Mouse (Mus musculus) thymus, postnatal 36 days (tissue): ENCODE measurements at regions not wholly inside any gene's neighbourhood (a gene's known extent, or its start where the extent isn't known, plus 50 kb on each side); places are given as distances from the start of the nearest gene placed in this dataset.

Source experiments
- DNase-seq, 2 experiments: peaks; one replicate each; pipeline ENCODE4 v3.0.0; 2022; ENCODE audit warnings: mixed read lengths in 2 of 2

DNA sequence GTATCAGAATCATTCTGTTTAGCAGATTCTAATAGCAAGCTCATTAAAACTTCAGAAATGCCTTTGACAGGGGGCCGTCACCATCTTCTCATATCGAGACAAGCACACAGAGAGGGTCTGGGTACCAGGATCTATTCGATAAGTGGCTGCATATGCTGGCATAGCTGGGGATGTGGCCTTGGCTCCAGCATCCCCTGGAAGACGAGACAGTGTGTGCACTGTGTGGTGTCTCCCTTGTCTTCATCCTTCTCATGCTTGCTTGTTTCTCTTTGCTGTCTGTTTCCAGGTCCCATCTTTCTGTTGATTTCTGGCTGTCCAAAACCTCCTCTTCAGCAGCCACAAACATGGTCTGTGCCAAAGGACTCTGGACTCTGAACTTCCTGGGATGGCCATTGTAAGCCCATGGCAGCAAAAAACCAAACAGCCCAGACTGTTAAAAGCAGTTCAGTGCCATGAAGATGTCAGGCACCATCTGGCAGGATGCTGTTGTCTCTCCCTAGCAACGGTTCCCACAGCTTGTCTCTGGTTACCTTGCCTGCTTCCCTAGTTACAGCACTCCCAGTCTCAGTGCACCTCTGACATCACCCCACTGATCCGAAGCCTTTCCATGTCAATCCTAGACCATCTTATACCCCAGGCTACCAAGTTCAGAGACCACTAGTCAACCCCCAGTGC is 56.5 kb downstream of the Kctd12 start:
- no peak for DNase-seq

DNA sequence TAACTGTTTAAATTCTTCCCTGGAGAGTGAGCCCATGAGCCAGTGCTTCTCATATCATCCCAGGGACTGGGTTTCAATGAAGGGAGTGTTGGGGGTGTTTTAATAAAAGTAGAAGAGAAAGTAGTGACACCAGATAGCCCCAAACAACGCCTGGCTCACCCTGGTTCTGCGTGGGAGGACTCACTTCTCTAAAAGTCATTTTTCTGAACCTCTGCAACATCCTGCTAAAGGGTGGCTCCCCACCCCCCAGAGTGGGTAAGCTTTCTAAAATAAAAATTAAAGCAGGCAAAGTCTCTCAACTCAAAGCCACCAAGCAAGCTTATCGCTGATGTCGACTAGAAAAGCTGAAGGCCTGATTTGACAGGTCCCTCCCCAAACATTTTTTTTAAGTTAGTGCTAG is 57.8 kb downstream of the Kctd12 start:
- no peak for DNase-seq

DNA sequence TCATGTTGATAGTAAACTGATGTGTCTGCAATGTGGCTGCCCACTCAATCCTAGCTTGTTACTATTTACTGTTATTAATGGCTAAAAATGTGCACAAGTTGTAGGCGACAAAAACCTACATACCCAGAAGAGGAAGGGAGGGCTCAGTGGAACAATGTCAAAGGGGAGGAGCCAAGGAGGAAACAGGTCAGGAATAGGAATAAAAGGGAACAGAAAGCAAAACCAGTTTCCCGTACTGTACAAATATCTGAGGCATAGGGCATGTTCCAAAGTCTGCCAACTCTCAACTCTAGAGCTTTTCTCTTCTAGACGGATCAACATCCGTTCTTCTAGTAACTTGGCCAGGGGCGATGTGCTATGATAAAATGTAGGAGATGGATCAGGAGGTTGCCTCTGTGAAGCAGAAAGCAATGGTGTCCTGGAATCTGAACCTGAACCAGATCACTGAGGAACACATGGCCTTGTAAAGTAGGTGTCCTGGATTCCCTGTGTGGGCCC is 59.9 kb downstream of the Kctd12 start:
- DNase-seq, result no peak

DNA sequence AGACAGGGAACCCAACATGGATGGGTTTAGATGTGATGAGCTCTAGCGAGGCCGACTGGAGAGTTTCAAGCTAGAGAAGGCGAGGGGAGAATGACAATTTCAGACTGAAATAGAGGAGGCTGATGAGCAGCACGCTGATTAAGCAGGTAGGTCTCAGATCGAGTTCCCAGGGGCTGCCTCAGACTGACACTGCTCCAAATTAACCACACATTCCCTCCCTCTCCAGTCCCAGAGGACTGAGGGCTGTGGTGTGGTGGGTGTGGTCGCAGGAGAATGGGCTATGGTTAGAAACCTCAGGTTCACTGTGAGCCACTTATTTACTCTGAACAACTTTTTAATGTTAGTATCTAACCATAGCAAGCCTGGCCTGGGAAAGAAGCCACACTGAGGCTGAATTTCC is 62.0 kb downstream of the Kctd12 start:
- DNase-seq, result no peak

DNA sequence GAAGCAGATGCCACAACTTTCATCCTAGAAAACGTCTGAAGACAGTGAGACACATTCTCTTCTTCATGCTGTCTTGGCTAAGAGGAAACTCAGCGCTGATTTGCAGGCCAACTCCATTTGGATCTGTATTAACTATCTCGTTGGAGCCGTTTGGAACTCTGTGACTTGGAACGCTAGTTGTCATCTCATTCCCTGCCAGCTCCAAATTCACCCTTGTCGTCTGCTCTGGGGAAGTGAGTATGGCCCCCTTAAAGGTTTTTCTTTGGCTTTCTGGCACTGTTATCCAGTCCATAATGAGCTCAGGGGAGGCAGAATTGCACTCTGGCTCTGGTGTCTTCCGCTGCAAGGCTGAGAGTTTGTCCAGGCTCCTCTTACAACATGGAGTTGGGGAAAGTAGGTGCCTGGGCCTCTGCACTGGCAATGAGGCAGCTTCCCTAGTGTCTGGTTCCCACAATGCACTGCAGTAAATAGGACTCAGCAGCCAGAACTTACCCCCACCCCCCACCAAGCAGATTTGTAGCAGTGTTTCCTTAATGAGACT is 63.1 kb downstream of the Kctd12 start:
- DNase-seq, result no peak

DNA sequence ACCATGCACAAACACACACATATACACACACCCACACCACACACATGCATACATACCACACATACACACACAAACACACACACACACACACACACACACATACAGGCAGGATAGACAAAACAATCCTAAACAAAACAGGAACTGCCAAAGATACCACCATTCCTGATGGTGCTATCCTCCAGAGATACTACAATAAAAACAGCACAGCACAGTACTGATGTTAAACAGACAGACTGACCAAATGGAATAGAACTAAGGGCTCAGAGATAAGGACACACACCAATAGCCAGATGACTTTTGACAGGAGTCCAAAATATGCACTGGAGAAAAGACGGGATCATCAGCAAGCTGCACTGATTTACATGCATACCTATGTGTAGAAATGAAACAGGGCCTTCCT is 64.5 kb downstream of the Kctd12 start:
- no peak for DNase-seq

DNA sequence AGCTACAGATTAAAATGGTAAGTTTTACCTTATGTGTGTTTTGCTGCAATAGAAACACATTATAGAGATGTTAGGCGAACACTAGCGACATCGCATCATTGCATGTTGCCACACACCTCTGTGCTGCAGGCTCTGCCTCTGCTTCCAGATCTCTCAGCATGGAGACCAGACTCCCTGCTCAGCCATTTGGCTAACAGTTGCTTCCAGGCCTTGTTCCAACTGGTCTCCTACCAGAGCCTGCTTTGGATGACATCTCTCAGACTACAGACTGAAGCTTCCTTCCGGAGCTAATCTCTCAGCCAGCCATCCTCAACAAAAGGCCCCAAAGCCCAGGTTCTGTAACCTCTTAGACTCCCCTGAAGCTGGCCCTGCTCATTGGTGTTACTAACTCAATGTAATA is 66.5 kb downstream of the Kctd12 start:
- DNase-seq, result no peak

DNA sequence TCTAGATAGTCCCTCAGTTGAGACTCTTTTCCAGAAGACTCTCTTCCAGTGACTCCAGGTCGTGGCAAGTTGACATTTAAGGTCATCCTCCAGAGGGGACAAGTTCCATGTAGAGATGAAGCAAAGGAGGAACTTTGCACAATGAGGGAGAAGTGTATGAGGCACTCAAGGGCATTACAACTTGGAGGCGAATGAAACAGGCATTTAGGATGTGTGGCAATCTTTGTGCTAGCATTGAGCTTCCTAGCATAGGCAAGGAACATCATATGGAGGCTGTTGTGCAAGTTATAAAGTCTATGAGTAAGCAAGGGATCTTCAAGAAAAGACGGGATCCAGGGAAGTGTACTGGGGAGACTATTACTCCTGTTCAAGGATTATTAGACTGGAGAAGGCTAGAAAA is 70.9 kb downstream of the Kctd12 start:
- no peak for DNase-seq

DNA sequence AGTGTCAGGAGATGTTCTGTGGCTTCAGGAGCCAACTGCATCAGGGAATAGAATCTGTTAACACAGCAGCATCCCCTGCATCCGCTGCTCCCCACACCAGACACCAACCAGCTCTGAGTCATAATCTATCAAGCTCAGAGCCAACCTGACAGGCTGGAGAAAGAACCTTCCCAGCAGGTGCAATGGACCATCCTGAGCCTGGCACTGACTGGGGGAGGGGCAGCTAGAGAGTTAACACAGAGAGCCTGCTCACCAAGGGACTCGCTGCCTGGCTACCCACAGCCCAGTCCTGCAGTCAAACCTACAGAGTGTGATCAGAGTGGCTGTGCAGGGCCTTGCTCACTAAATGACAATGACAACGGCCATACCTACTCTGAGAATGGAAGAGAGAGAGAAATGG is 73.4 kb downstream of the Kctd12 start:
- no peak for DNase-seq

DNA sequence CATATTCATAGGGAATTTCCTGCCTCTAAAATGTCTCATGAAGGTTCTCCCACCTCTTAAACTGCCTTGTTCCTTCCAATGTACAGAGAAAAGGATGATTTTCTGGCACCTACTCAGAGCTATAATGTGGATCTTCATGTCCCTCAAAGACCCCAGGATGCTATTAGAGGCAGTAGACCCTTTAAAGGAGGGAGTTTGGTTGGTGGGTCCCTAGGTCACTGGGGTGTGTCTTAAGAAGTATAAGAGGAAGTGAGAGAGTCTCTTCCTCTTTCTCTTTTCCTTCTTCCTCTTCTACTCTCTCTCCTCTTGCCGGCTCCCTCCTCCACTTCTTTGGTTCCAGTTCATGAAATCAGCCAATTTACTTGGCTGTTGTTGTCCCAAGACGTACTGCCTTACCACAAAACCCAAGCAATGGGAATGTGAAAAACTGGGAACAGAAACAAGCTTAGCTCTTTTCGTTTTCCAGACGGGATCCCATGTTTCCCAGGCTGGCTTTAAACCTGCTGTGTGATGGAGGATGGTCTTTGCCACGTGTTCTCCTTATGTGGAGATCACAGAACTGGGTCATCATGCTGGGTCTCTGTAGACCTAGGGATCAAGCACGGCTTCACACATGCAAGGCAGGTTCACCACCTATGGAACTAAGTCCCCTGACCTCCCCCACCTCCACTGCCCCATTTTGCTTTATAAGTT is 74.9 kb downstream of the Kctd12 start:
- DNase-seq, result no peak

DNA sequence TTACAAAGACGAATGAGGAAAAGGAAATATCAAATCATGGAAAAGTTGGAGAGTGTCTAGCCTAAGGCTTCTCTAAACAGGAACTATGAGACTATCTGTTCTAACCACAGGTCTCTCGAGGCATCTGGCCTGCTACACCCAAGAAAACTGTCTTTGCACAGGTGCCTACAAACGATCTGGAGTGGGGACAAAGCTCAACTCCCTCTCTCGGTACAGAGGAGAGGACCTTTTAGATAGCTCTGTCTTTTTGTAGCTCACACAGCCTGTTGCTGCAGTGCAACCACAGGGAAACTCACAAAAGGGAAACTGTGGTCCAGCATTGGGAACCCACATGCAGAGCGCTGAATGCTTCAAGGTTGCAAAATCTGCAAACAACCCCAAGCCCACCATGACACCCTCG is 75.6 kb downstream of the Kctd12 start:
- DNase-seq, result peak; percentile 36 to 50

DNA sequence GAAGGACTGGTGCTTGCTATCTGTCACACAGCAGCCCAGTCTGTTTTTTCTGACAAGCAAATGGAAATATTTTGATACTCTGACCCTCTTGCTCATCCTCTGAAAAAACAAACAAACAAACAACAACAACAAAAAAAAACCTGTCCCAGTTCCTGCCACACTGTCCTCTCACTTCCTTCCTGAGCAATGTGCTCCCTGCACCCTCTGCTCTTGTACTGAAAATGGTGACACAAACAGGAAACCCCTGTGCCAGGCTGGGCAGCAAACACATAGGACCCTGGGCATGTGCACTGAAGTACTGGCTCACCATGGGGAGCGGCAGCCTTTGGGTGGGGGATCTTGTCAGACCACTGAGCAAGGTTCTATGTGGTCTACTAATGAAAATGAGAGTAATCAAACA is 76.2 kb downstream of the Kctd12 start:
- peak; percentile 43 to 59 for DNase-seq

DNA sequence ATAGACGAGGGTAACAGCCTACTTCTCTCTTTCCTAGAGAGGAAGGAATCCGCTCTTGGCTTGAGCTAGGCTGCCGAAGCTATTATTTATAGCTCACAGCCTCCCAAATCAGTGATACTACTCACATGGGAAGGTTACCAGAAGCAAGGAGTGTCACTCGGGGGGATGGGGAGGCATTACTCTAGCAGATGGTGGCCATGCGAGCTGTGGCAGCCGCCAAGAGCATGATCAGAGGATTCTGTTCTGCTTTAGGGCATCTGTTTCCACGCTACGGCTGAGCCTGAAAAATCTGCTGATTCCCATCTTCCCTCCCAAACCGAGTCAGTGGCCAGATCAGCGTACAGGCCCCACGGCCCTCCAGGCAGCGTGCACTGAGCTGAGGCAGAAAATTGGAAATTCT is 79.5 kb downstream of the Kctd12 start:
- DNase-seq, result no peak

DNA sequence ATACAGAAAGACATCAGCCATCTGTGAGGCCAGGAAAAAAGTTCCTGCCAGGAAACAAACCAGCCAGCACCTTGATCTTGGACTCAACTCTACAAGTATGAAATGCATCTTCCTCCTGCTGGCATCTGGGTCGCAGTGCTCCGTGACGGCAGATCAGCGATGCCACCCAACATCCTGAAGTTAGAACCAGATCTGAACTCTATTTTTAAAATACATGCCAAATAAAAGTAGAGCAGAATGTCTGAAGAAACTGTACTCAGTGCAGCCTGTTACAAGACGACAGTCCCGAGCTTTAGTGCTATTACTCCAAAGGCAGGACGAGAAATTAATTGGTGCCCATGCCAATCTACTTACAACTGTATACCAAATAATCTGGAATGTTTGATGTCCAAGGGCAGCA is 80.2 kb downstream of the Kctd12 start:
- no peak for DNase-seq

DNA sequence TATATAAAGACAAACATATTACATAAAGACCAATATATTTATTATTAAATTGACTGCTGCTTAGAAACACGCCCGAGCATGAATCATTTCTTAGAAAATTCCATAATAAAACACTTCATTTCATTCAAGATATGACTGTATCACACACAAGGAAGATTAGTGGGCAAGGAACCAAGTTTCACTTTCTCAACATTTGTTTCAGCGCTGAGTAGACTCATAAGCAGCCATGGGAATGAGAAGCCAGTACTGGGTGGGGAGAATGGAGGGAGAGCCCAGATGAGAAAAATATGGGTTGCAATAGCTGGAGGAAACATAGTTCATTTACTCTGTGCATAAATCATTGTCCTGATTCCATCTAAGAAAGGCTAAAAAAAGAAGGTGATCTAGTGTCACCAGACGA is 84.0 kb downstream of the Kctd12 start:
- no peak for DNase-seq

DNA sequence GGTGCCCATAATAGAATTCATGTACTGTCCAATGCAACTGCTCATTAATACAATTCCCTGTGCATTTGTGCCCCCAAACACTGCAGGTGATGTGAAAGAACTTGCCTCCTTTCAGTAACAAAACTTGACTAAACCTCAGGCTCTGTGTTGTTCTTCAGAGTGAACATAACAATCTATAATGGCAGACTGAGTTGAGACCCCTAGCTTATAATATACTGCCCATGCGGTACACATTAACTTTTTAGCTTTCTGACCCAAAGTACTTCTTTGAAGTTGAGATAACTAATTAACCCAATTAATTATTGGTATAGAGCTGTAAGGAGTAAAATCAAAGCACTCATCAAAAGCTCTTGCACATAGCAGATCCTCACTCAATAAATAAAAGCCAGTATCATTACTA is 85.4 kb downstream of the Kctd12 start:
- DNase-seq, result no peak

DNA sequence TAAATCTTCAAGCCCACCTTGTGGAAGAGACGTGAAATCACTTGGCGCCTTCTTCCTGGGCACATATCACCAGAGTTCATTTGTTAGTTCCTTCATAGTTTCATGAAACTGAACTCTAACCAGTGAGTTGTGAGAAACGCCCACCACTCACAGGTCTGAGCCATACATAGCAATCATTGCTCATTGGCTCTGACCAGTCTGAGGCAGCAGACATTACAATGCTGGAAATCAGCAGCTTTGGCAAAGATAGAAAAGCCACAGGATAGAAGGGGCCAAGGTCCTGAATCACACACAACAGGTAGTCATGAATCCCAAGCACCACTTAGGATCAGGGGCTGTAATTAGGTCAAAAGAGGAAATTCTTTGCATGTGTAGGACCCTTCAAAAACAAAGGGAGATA is 85.9 kb downstream of the Kctd12 start:
- no peak for DNase-seq

DNA sequence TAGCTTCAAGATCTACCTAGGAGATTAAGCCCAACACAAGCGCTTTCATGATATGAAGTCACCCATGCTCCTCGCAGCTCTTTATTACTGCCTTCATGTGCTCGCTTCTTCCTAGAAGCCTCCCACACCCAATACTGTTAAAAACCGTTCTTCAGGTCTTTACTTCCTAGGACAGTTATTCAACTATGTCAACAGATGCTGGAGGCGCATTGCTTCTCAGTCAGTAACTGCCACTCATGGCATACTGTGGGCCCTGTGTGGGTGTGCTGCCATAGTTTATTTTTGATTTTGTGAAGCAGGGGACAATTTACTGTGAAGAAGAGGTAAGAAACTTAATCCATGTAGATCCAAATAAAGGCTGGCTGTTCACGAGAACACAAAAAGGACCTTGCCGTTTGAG is 89.2 kb downstream of the Kctd12 start:
- no peak for DNase-seq

DNA sequence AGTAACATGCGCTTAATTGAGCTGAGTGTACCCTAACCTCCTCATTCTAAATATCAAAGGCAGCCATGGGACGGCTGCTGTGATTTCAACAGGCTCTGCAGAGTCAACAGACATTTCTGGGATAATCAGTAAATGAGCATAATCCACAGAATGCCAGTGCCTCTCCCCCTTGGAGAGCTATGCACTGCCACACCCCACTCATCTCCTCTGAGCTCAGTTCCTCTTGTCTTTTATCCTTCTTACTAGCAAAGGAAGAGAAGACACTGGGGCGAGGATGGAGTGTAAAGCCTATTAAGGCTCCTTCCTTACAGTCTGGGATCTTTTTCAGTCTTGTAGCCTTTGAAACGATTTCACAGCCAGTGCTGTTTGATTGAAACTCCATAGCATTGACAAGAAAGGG is 90.9 kb downstream of the Kctd12 start:
- DNase-seq, result no peak

DNA sequence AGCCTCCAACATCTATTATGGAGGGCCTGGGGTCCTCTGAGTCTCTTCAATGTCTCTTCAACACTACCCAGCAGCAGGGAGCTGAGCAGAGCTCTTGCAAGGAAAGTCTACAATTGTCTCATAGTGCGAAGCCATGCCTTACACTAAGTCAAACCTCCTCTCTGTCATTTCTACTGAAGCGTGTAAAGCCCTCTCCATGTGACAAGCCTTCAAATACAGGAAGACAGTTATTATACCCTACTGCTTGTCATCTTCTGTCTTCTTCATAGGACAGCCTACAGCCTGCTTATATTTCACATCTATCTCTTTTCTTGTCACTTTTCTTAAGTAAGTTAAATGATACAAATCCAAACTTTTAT is 97.2 kb downstream of the Kctd12 start:
- no peak for DNase-seq

DNA sequence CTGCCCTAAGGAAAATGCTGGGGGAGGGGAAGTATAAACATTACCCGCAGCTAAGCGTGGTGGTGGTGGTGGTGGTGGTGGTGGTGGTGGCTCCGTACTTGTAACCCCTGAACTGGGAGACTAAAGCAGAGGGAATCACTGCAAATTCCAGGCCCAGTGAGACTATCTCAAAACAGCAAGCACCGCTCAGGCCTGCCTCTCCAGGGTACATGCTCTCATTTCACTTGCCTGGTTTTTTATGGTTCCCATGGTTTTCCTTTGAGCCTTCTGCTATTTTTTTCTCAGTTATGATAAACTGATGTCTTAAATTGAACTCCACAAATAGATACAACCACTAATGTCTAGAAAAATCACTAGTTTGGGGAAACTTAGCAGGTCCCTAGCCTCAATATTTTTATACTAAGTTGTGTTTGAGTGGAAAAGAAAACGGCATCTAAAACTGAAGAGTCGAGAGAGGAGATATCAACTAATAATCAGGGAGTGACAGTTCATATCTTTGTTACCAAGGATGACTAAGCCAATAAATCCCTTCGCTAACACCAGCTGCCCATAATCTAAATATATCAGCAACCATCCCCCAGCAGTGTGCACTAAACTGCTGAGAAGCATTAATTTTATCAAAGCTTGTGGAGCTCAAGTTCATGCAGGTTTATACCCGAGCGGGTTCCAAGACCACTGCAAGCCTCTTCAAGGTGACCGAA is 97.7 kb downstream of the Kctd12 start:
- no peak for DNase-seq

DNA sequence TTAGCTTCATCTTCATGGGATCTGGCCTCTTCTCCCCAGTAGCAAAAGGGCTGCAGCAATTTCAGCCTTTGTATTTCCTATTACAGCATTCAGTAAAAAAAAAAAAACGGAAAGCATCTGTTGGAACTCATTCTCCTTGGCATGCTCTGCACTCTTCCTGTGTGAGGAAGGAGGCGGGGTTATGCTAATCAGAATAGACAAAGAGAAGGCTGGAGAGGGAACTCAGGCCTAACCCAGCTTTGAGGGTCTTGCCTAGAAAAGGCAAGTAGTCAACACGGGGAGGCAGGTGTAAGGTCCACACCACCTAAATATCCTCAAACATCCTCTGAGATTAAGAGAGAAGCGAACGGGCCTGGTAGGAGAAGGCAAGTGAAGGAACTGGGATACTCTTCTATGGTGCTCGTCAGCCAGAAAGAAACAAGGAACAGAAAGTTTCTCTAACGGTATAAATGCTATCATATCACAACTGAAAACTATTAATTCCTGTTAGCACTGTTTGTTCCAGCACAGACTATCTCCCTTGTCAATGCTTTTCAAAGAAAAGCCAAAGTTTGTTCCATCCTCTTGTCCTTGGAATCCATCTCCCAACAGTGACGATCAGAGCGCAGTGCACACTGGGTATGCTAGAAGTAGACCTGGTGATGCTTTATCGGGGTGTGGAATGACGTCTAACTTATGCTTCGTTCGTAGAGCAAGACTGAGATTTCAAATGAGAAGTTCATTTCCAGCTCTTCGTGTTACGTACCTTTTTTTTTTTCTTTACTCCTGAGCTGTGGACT is 98.9 kb downstream of the Kctd12 start:
- peak in 1 of 2 experiments; percentile 18 for DNase-seq

DNA sequence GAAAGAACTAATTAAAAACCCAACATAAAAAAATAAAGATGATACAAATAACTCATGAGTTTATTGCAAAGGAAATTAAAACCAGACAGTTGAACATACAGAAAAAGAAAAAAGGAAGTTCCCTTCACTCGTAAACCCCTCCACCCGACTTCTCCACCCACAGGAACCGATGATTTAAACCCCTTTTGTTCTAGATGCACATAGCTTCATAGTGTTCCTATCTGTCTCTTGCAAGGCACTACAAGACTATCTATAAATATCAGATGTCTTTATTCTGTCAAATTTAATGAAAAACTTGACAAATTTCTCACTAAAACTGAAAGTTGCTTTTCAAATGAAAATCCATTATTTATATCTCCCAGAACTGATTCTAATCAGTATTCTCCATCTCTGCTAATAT is 100.2 kb downstream of the Kctd12 start:
- DNase-seq, result no peak
